Mouse (Mus musculus): Measurements from ENCODE around the gene Mbnl1.

Gene Mbnl1

GRCm38 (mm10) chr3:60517234-60517787 is 44.7 kb downstream of the Mbnl1 start:
- no peak for DNase-seq (ENCODE audit: low spot score in 2 of 2)

GRCm38 (mm10) chr3:60519337-60519736 is 46.7 kb downstream of the Mbnl1 start:
- DNase-seq (ENCODE audit: low spot score in 2 of 2): no peak

- no peak for DNase-seq (ENCODE audit: low spot score in 2 of 2)
Measured at GRCm38 (mm10) chr3:60524127-60524526, 51.5 kb downstream of the Mbnl1 start.

- no peak for DNase-seq (ENCODE audit: low spot score in 2 of 2)
Measured at GRCm38 (mm10) chr3:60531286-60531685, 58.7 kb downstream of the Mbnl1 start.

GRCm38 (mm10) chr3:60531826-60532225 is 59.2 kb downstream of the Mbnl1 start:
- no peak for DNase-seq (ENCODE audit: low spot score in 2 of 2)

- DNase-seq (ENCODE audit: low spot score in 2 of 2): no peak
Measured at GRCm38 (mm10) chr3:60535224-60535623, 62.6 kb downstream of the Mbnl1 start.

DNA sequence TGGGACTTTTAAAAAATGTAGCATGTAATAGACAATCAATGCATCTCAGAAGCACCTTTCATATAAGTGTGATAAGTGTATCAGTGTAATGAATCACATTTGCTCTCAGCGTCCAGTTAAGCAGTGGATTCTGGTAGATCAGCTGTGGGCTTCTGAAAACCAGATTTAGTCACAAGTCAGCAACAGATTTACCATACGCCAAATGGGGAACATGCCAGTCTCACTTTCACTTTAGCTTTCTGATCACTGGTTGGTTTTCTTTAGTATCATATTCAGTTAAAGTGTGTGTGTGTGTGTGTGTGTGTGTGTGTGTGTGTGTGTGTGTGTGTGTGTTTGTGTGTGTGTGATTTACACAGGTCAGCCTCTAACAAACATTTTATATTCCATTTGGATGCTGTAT is 64.4 kb downstream of the Mbnl1 start:
- DNase-seq (ENCODE audit: low spot score in 2 of 2): no peak

DNA sequence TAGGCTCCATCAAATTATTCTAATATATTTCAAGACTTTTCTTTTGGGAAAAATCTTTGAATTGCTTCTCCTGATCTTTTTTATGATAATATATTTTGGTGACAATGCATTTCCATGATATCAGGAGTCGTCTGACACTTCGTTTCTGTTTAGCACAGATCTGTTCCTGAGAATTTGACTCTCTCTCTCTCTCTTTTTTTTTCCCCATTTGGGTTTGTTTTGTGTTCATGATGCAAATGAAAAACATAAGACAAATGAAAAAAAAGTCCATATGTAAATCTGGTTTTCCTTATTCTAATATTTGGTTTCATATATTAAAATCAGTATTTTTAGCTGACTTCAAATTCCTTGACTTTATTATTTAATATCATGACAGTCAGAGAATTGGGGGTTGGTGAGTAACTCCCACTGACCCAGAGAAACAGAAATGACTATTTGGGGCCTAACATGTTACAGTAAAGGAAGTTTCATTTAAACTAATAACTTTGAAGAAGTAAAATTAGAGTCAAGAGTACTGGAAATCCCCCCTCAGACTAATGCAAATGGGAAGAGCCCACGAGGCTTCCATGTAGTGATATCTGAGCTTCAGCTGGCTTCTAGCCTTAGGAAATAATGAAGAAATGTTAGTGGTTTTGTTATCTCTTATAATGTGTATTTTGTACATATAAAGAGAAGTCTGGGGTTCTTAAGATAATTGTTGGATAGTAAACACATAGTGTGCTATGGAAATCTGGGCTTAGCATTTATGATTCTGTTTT is 65.8 kb downstream of the Mbnl1 start:
- no peak for DNase-seq (ENCODE audit: low spot score in 2 of 2)

GRCm38 (mm10) chr3:60541121-60541520 is 68.5 kb downstream of the Mbnl1 start:
- no peak for DNase-seq (ENCODE audit: low spot score in 2 of 2)

DNA sequence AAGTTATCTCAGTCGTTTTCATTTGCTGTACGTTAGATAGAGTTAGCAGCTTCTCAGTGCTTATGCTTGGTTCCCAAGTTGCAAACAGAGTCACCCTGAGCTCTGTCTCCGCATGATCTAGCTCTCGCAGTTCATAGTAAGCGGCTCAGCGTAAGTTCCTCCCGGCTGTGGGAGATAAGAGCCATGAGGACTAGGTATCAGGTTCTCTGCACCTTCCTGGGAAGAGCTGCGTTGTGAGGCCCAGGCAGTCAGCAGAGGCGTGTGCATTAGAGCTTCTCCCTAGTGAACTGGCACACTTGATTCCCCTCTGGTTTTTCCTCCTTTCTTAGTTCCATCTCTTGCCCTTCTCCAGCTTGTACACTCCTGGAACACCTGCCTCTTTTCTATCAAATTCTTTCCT is 73.6 kb downstream of the Mbnl1 start:
- no peak for DNase-seq (ENCODE audit: low spot score in 2 of 2)

- no peak for DNase-seq (ENCODE audit: low spot score in 2 of 2)
Measured at GRCm38 (mm10) chr3:60546904-60547303, 74.3 kb downstream of the Mbnl1 start.

DNA sequence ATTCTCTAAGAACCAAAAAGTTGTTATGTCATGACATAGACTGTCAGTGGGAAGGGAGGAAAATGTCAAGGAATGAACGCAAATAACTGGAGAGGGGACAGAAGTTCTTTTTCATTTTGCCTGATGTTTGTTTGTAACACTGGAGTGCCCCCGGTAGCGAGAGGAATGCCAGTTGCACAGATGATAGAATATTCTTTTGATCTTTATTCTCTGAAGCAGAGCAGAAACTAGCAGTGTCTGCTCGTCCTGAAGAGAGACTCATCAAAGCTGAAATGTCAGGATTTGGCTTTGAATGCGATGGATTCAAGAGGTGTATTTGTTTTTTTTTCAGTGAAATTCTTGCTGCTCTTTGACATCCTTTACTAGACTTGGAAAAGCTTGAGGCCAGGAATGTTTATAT is 77.9 kb downstream of the Mbnl1 start:
- no peak for DNase-seq (ENCODE audit: low spot score in 2 of 2)

GRCm38 (mm10) chr3:60551650-60552049 is 79.0 kb downstream of the Mbnl1 start:
- no peak for DNase-seq (ENCODE audit: low spot score in 2 of 2)

DNA sequence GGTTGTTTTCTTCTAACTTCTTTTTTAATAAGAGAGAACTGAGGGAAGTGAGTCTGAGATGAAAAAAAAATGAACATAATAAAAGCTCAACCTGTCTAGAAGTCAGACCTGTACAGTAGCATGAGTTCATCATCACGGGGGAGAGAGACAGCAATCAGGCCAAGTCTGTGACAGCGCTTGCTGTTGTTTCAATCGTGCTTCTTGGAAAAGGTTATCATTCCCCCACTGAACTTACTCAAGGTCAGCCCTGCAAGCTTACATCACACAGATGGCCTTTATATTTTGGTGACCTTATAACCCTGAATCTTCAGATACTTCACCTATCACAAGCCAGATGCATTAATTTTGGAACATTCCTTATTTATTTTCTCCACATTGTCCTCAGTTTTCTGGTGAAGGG is 80.4 kb downstream of the Mbnl1 start:
- DNase-seq (ENCODE audit: low spot score in 2 of 2): no peak

DNA sequence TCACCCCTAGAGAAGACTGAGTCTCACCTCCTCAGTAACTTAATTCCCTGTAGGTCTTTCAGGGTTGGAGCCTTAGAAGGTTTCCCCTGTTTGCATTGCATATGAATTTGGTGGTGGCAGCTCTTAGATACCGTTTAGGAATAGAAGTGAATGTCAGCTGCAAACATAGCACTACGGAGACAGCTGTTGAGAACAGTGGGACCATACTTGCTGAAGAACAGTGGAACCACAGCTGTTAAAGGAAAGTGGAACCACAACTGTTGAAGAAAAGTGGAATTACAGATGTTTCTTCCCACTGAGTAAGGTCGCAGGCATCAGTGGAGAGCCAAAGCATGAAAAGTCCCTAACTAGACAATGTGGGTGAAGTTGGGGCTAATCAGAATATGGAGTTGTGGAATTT is 84.0 kb downstream of the Mbnl1 start:
- DNase-seq (ENCODE audit: low spot score in 2 of 2): no peak

GRCm38 (mm10) chr3:60558252-60558862 is 85.7 kb downstream of the Mbnl1 start:
- no peak for DNase-seq (ENCODE audit: low spot score in 2 of 2)

GRCm38 (mm10) chr3:60559762-60560161 is 87.1 kb downstream of the Mbnl1 start:
- DNase-seq (ENCODE audit: low spot score in 2 of 2): no peak

GRCm38 (mm10) chr3:60563529-60564243 is 91.1 kb downstream of the Mbnl1 start:
- DNase-seq (ENCODE audit: low spot score in 2 of 2): no peak

DNA sequence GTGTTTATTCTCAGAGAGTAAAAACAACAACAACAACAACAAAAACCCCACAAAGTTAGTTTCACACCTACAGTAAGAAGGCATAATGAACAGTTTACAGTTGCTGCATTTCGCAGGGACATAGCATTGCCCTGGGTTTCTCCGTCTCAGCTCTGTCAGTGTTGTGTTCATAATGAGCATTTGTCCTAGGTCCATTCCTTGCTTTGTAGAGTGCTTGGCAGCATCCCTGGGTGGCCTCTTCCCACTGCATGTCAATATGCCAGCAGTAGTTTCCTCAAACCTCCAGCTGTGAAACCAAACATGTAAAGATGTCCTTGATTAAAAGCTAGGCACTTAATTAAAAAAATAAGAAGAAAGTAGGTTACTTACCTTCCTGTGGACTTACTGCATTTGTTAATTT is 91.6 kb downstream of the Mbnl1 start:
- DNase-seq (ENCODE audit: low spot score in 2 of 2): no peak

GRCm38 (mm10) chr3:60565204-60565603 is 92.6 kb downstream of the Mbnl1 start:
- no peak for DNase-seq (ENCODE audit: low spot score in 2 of 2)

- DNase-seq (ENCODE audit: low spot score in 2 of 2): no peak
Measured at GRCm38 (mm10) chr3:60565950-60566349, 93.3 kb downstream of the Mbnl1 start.

- DNase-seq (ENCODE audit: low spot score in 2 of 2): no peak
Measured at GRCm38 (mm10) chr3:60568171-60568684, 95.6 kb downstream of the Mbnl1 start.

Data from spleen, postnatal 14 days (tissue).